Mouse (Mus musculus): ENCODE data around the gene Zfp648.

The Zfp648 gene

DNA sequence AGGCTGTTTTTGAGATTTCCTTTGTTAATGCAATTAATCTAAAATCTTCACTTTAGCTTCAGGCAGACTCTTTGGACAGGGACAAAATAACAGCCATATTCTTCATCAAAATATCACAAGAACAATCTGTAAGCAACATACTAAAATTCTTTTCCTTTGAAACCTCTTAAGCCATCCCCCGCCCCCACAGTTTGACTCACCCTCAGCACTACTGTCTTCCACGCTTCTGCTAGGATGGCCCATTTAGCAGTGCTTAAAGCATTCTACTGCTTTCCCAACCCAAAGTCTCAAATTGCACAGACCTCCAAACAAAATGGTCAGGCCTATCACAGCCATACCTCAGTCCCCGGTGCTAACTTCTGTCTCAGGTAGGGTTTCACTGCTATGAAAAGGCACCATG is 19.6 kb downstream of the Zfp648 start:
- DNase-seq (ENCODE audit: low spot score) = no peak

DNA sequence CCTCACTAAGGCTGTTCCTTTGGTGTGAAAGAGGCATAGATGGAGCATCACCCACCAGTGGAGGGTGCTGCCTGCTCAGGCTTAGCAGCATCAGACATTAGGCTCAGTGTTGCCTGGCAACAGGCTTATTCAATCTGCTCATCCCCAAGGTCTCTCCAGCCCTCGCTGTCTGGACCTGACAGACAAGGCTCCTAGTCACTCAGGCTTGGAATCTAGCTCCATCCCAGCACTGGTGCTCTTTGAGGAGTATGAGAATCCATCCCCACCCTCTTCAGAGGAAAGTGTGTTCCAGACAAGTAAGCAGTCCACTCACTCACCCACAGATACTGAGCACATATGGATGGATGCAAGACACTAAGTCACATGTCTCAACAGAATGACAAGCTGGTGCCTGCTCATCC is 22.8 kb downstream of the Zfp648 start:
- no peak for DNase-seq (ENCODE audit: low spot score)

DNA sequence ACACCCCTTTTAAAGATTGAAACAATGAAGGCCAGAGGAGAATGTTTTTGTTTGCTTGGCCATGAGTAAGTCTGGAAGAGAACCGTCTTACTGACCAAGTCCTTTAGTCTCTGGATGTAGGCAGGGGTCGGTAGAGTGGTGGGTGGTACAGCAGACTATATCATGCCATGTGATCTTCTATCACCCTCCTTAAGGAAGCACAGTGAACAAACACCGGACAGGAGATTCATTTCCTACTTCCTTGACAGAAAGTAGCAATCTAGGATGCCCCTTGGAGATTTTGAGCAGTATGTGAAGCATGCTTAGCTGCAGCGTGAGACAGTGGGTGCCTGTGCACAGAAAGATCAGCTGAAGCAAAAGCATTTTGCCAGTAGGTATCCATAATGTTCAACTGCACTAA is 31.6 kb downstream of the Zfp648 start:
- no peak for DNase-seq (ENCODE audit: low spot score)

- no peak for DNase-seq (ENCODE audit: low spot score)
Measured at GRCm38 (mm10) chr1:154233033-154233432, 32.0 kb downstream of the Zfp648 start.

DNA sequence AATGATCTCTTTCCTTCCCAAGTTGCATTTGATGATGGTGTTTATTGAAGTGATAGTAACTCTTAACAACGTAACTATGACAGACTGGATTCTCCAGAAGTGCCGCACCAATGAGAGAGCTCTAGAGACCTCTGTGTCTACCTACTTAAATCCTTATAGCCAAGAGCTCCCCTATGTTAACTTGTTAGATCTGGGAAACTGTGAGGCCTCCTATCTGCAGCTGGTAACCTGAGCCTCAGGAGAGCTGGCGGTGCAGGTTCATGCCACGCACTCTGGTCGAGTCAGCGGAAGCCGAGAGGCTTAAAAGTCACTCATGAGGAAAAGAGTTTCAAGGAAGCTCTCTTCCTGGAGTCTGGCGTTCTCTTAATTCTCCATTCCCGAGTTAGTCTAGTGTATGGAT is 33.8 kb downstream of the Zfp648 start:
- no peak for DNase-seq (ENCODE audit: low spot score)

GRCm38 (mm10) chr1:154238876-154239275 is 37.9 kb downstream of the Zfp648 start:
- DNase-seq (ENCODE audit: low spot score) = peak; percentile 22

GRCm38 (mm10) chr1:154251186-154251585 is 50.2 kb downstream of the Zfp648 start:
- no peak for DNase-seq (ENCODE audit: low spot score)

- no peak for DNase-seq (ENCODE audit: low spot score)
Measured at GRCm38 (mm10) chr1:154252739-154253138, 51.8 kb downstream of the Zfp648 start.
